Mouse (Mus musculus): ENCODE data around the gene Cadm1.

- no peak for TF ChIP-seq CTCF (IDR thresholded peaks at IDR 0.05; ENCODE audit: low read depth)
- no peak for TF ChIP-seq EP300 (IDR thresholded peaks at IDR 0.05; ENCODE audit: low read depth)
Measured at GRCm38 (mm10) chr9:47532215-47532865, 2.4 kb downstream of the Cadm1 start.
